Mouse (Mus musculus) pancreas, adult 10 weeks (tissue): ENCODE measurements around the gene Sfi1. TPM values are rescaled to one million over a fixed set of nuclear protein-coding genes. Genes with fewer than 3 reads are reported as not detected.

Source experiments
- polyA plus RNA-seq: library from polyadenylated mRNA; stranded (reverse); fragments of 350-450 nt; fragmentation: Illumina TruSeq; extraction: RNeasy Lipid Tissue Mini Kit (QIAGEN cat#74804); gene quantifications from one replicate; pipeline ENCODE4 v1.2.3, GENCODE M21; 2015; ENCODE audit warnings: low read depth, low replicate concordance; ENCODE audit not compliant: insufficient read depth

Gene Sfi1
- 8.4 TPM for polyA plus RNA-seq

DNA sequence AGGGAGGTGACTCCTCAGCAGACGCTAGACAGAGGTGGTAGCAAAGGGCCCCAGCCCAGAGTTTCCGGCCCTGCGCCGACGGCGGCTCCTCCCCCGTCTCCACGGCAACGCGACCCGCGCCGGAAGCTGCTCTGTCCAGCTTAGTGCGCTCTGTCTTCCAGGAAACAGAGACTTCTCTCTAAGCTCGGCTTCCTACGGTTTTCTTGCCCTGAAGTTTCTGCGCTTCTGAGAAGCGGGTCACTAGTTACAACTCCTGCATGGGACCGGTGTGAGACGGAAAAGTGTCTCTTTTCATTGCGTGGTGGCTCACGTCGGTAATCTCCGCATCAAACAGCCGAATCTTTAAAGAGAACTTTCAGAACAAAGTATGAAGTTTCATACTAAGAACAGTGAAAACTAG lies at the start of gene Sfi1:
Gene Sfi1 (minus strand): TSS at position 101 of the 400 bp plus-strand sequence.

DNA sequence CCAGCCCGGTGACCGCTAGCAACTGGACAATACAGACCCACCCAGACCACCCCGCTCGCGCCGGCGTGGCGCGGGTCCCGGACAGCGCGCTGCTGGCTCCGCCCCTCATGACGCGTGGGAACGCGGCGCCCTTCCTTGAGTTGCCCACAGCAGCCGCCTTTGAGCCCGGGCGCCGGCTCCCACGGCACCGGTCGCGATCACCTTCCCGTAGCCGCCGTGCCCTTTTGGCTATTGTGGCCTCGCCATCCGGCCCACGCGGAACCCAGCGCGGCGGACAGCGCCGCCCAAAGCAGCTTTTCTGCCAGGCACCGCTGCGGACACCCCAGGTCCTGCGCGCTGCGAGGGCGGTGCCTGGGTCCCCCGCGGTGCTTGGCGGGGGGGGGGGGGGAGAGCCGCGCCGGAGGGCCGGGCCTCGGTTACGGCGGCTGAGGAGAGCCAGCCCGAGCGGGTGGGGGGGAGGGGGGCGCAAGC lies 9.0 kb upstream of the Sfi1 start, which contains the start of gene Eif4enif1:
Gene Eif4enif1 (plus strand): TSS at position 162 of the 471 bp plus-strand sequence.

Other genes with a start within 250 kb of the Sfi1 start
- gene Eif4enif1, start 8.9 kb upstream of the Sfi1 start, polyA plus RNA-seq: 9.3 TPM
- gene Drg1, start 73.0 kb upstream of the Sfi1 start, polyA plus RNA-seq: 22.0 TPM
- 5.4 TPM for gene Patz1, start 95.4 kb upstream of the Sfi1 start, polyA plus RNA-seq
- 4.2 TPM for gene Pik3ip1, start 136.9 kb upstream of the Sfi1 start, polyA plus RNA-seq
- 20.8 TPM for gene Limk2, start 215.7 kb upstream of the Sfi1 start, polyA plus RNA-seq